Mouse (Mus musculus): ENCODE data around the gene Megf6. TPM values are rescaled to one million over a fixed set of nuclear protein-coding genes. Genes with fewer than 3 reads are reported as not detected.

Megf6 gene
- polyA plus RNA-seq, 1 experiment from 2014 or later, result 10.8 TPM

- ATAC-seq (ENCODE audit: low FRiP score, low TSS enrichment) (peak; percentile 45), DNase-seq (ENCODE audit: low spot score) (peak; percentile 69)
- Histone ChIP-seq H3K36me3 (ENCODE audit: control insufficient read depth, insufficient read depth, low read length) (no peaks in the 10 kb centered on the region), H3K4me2 (replicated peaks; ENCODE audit: low read depth) (no peak overlapping the region), H3K9me3 (ENCODE audit: control insufficient read depth, low read length) (no peaks in the 10 kb centered on the region), H3K4me1 (replicated peaks; ENCODE audit: control insufficient read depth, insufficient read depth) (no peaks in the 10 kb centered on the region), H3K27me3 (ENCODE audit: control insufficient read depth, insufficient read depth, low read length) (no peaks in the 10 kb centered on the region), H3K9ac (ENCODE audit: low read length) (no peak overlapping the region), H3K4me3 (ENCODE audit: low read depth, low read length) (no peak overlapping the region), H3K27ac (replicated peaks) (no peak overlapping the region)
- WGBS, result 37% methylated on average over 10 of the region's 10 CpGs
- TF ChIP-seq CTCF (IDR thresholded peaks at IDR 0.05; ENCODE audit: low read depth) (peak; percentile 13; the same call in 1 of the 2 replicates), EP300 (optimal IDR thresholded peaks at IDR 0.05) (no peak)
These were observed 99.0 kb downstream of the Megf6 start for GRCm38 (mm10) chr4:154269520-154269919.

- H3K27ac ChIP-seq (replicated peaks), result no peak overlapping the region
- WGBS, result 53% methylated on average over 3 of the region's 3 CpGs
- no peaks in the 10 kb centered on the region for H3K27me3 ChIP-seq (ENCODE audit: control insufficient read depth, insufficient read depth, low read length)
- no peaks in the 10 kb centered on the region for H3K9me3 ChIP-seq (ENCODE audit: control insufficient read depth, low read length)
- DNase-seq (ENCODE audit: low spot score) (peak; percentile 69), ATAC-seq (ENCODE audit: low FRiP score, low TSS enrichment) (peak; percentile 24)
- H3K4me2 ChIP-seq (replicated peaks; ENCODE audit: low read depth), result no peak overlapping the region
- TF ChIP-seq EP300 (optimal IDR thresholded peaks at IDR 0.05), result no peak
- peak; percentile 92 for TF ChIP-seq CTCF (IDR thresholded peaks at IDR 0.05; ENCODE audit: low read depth)
- no peak overlapping the region for H3K9ac ChIP-seq (ENCODE audit: low read length)
- no peaks in the 10 kb centered on the region for H3K4me1 ChIP-seq (replicated peaks; ENCODE audit: control insufficient read depth, insufficient read depth)
- no peaks in the 10 kb centered on the region for H3K36me3 ChIP-seq (ENCODE audit: control insufficient read depth, insufficient read depth, low read length)
- H3K4me3 ChIP-seq (ENCODE audit: low read depth, low read length), result no peak overlapping the region
These were observed 102.5 kb downstream of the Megf6 start for GRCm38 (mm10) chr4:154273000-154273399.

GRCm38 (mm10) chr4:154279481-154279880, 109.0 kb downstream of the Megf6 start:
- no peak for DNase-seq (ENCODE audit: low spot score)
- no peaks in the 10 kb centered on the region for H3K27me3 ChIP-seq (ENCODE audit: control insufficient read depth, insufficient read depth, low read length)
- H3K9ac ChIP-seq (ENCODE audit: low read length), result no peak overlapping the region
- no peak overlapping the region for H3K4me3 ChIP-seq (ENCODE audit: low read depth, low read length)
- no peak overlapping the region for H3K4me2 ChIP-seq (replicated peaks; ENCODE audit: low read depth)
- no peak overlapping the region for H3K27ac ChIP-seq (replicated peaks)
- WGBS, result 58% methylated on average over 9 of the region's 9 CpGs
- ATAC-seq (ENCODE audit: low FRiP score, low TSS enrichment), result peak; percentile 40
- no peaks in the 10 kb centered on the region for H3K4me1 ChIP-seq (replicated peaks; ENCODE audit: control insufficient read depth, insufficient read depth)
- TF ChIP-seq CTCF (IDR thresholded peaks at IDR 0.05; ENCODE audit: low read depth), result no peak
- no peak for TF ChIP-seq EP300 (optimal IDR thresholded peaks at IDR 0.05)
- H3K9me3 ChIP-seq (ENCODE audit: control insufficient read depth, low read length), result no peaks in the 10 kb centered on the region
- H3K36me3 ChIP-seq (ENCODE audit: control insufficient read depth, insufficient read depth, low read length), result no peaks in the 10 kb centered on the region

GRCm38 (mm10) chr4:154283671-154284070, 113.1 kb downstream of the Megf6 start:
- no peak overlapping the region for H3K4me2 ChIP-seq (replicated peaks; ENCODE audit: low read depth)
- ATAC-seq (ENCODE audit: low FRiP score, low TSS enrichment) (no peak), DNase-seq (ENCODE audit: low spot score) (no peak)
- H3K36me3 ChIP-seq (ENCODE audit: control insufficient read depth, insufficient read depth, low read length), result no peaks in the 10 kb centered on the region
- no peaks in the 10 kb centered on the region for H3K9me3 ChIP-seq (ENCODE audit: control insufficient read depth, low read length)
- WGBS, result 73% methylated on average over 7 of the region's 7 CpGs
- H3K4me3 ChIP-seq (ENCODE audit: low read depth, low read length), result no peak overlapping the region
- no peak overlapping the region for H3K27ac ChIP-seq (replicated peaks)
- no peak overlapping the region for H3K9ac ChIP-seq (ENCODE audit: low read length)
- H3K4me1 ChIP-seq (replicated peaks; ENCODE audit: control insufficient read depth, insufficient read depth), result no peaks in the 10 kb centered on the region
- no peak for TF ChIP-seq EP300 (optimal IDR thresholded peaks at IDR 0.05)
- no peak for TF ChIP-seq CTCF (IDR thresholded peaks at IDR 0.05; ENCODE audit: low read depth)
- H3K27me3 ChIP-seq (ENCODE audit: control insufficient read depth, insufficient read depth, low read length), result no peaks in the 10 kb centered on the region

GRCm38 (mm10) chr4:154293735-154294201, 123.2 kb downstream of the Megf6 start:
- no peak overlapping the region for H3K4me2 ChIP-seq (replicated peaks; ENCODE audit: low read depth)
- no peaks in the 10 kb centered on the region; the same call in 1 of the 2 replicates for H3K4me1 ChIP-seq (replicated peaks; ENCODE audit: control insufficient read depth, insufficient read depth)
- no peak for TF ChIP-seq CTCF (IDR thresholded peaks at IDR 0.05; ENCODE audit: low read depth)
- no peak for TF ChIP-seq EP300 (optimal IDR thresholded peaks at IDR 0.05)
- DNase-seq (ENCODE audit: low spot score) (peak; percentile 37), ATAC-seq (ENCODE audit: low FRiP score, low TSS enrichment) (peak; percentile 33; the same call in 1 of the 2 replicates)
- H3K27ac ChIP-seq (replicated peaks), result peak overlapping the region; percentile 53
- no peaks in the 10 kb centered on the region for H3K27me3 ChIP-seq (ENCODE audit: control insufficient read depth, insufficient read depth, low read length)
- 25% methylated on average over 4 of the region's 4 CpGs for WGBS
- H3K9me3 ChIP-seq (ENCODE audit: control insufficient read depth, low read length), result no peaks in the 10 kb centered on the region
- no peak overlapping the region for H3K9ac ChIP-seq (ENCODE audit: low read length)
- no peak overlapping the region for H3K4me3 ChIP-seq (ENCODE audit: low read depth, low read length)
- H3K36me3 ChIP-seq (ENCODE audit: control insufficient read depth, insufficient read depth, low read length), result peaks cover 2% of the 10 kb centered on the region; the same call in 1 of the 2 replicates

GRCm38 (mm10) chr4:154294262-154294731, 123.8 kb downstream of the Megf6 start:
- DNase-seq (ENCODE audit: low spot score) (peak; percentile 92), ATAC-seq (ENCODE audit: low FRiP score, low TSS enrichment) (peak; percentile 94)
- no peaks in the 10 kb centered on the region; the same call in 1 of the 2 replicates for H3K4me1 ChIP-seq (replicated peaks; ENCODE audit: control insufficient read depth, insufficient read depth)
- peaks cover 2% of the 10 kb centered on the region; the same call in 1 of the 2 replicates for H3K36me3 ChIP-seq (ENCODE audit: control insufficient read depth, insufficient read depth, low read length)
- TF ChIP-seq EP300 (optimal IDR thresholded peaks at IDR 0.05), result no peak
- TF ChIP-seq CTCF (IDR thresholded peaks at IDR 0.05; ENCODE audit: low read depth), result peak; percentile 22
- no peak overlapping the region for H3K9ac ChIP-seq (ENCODE audit: low read length)
- H3K9me3 ChIP-seq (ENCODE audit: control insufficient read depth, low read length), result no peaks in the 10 kb centered on the region
- 31% methylated on average over 8 of the region's 8 CpGs for WGBS
- no peak overlapping the region for H3K4me2 ChIP-seq (replicated peaks; ENCODE audit: low read depth)
- no peak overlapping the region for H3K4me3 ChIP-seq (ENCODE audit: low read depth, low read length)
- peak overlapping the region; percentile 58 for H3K27ac ChIP-seq (replicated peaks)
- no peaks in the 10 kb centered on the region for H3K27me3 ChIP-seq (ENCODE audit: control insufficient read depth, insufficient read depth, low read length)
